Mouse (Mus musculus) hindlimb bud, embryonic 11.5 days (tissue): ENCODE data around the gene 1700067P10Rik.

Source experiments
- DNase-seq: peaks from one replicate; pipeline ENCODE4 v3.0.0-alpha.2; 2012; ENCODE audit warnings: low read depth, low spot score; ENCODE audit errors: extremely low spot score

1700067P10Rik gene

GRCm38 (mm10) chr17:48089019-48089418, at the start of gene 1700067P10Rik:
1700067P10Rik (plus strand) TSS chr17:48089319.
- DNase-seq, result no peak

GRCm38 (mm10) chr17:48041351-48042287, 47.5 kb upstream of the 1700067P10Rik start:
- DNase-seq, result no peak

GRCm38 (mm10) chr17:48043154-48043880, 45.8 kb upstream of the 1700067P10Rik start:
- no peak for DNase-seq

GRCm38 (mm10) chr17:48045631-48046030, 43.5 kb upstream of the 1700067P10Rik start:
- no peak for DNase-seq

GRCm38 (mm10) chr17:48051638-48052337, 37.3 kb upstream of the 1700067P10Rik start:
- DNase-seq, result no peak

GRCm38 (mm10) chr17:48052338-48053067, 36.6 kb upstream of the 1700067P10Rik start:
- DNase-seq, result no peak

- no peak for DNase-seq
Observed at GRCm38 (mm10) chr17:48053646-48054045, 35.5 kb upstream of the 1700067P10Rik start.

- DNase-seq, result no peak
Observed at GRCm38 (mm10) chr17:48055076-48055816, 33.9 kb upstream of the 1700067P10Rik start.

- no peak for DNase-seq
Observed at GRCm38 (mm10) chr17:48057382-48057781, 31.7 kb upstream of the 1700067P10Rik start.

- DNase-seq, result no peak
Observed at GRCm38 (mm10) chr17:48064196-48064843, 24.8 kb upstream of the 1700067P10Rik start.

- no peak for DNase-seq
Observed at GRCm38 (mm10) chr17:48065081-48065501, 24.0 kb upstream of the 1700067P10Rik start.

- DNase-seq, result no peak
Observed at GRCm38 (mm10) chr17:48067083-48067614, 22.0 kb upstream of the 1700067P10Rik start.

- no peak for DNase-seq
Observed at GRCm38 (mm10) chr17:48067729-48068128, 21.4 kb upstream of the 1700067P10Rik start.

- DNase-seq, result no peak
Observed at GRCm38 (mm10) chr17:48080626-48081025, 8.5 kb upstream of the 1700067P10Rik start.

GRCm38 (mm10) chr17:48089446-48089845, 327 bp downstream of the 1700067P10Rik start:
- no peak for DNase-seq

GRCm38 (mm10) chr17:48090305-48090704, 1.2 kb downstream of the 1700067P10Rik start:
- no peak for DNase-seq

- no peak for DNase-seq
Observed at GRCm38 (mm10) chr17:48093286-48093817, 4.2 kb downstream of the 1700067P10Rik start.

GRCm38 (mm10) chr17:48094820-48095680, 5.9 kb downstream of the 1700067P10Rik start:
- no peak for DNase-seq
